Mouse (Mus musculus): ENCODE measurements around the gene Atp1b2.
A peak's percentile ranks its signal among the peaks of the same experiment; 100 is the strongest.

Atp1b2 gene

GRCm38 (mm10) chr11:69606832-69607231, 1.1 kb upstream of the Atp1b2 start:
- no peak for DNase-seq

DNA sequence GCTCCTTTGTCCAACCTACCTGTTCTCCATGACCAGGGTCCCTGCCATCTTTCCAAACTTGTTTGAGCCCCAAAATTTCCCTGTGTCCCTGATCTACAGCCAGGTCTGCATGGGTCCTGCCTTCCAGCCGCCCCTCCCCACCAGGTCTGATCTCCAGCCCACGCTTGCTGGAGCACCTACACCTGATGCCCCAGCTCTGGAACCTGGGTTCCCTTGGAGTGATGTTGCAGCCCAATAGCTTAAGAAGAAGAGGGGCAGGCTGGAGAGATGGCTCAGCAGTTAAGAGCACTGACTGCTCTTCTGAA, 701 bp upstream of the Atp1b2 start:
- DNase-seq, result no peak

- DNase-seq, result peak; percentile 68
Observed at GRCm38 (mm10) chr11:69604795-69605664, 712 bp downstream of the Atp1b2 start.

DNA sequence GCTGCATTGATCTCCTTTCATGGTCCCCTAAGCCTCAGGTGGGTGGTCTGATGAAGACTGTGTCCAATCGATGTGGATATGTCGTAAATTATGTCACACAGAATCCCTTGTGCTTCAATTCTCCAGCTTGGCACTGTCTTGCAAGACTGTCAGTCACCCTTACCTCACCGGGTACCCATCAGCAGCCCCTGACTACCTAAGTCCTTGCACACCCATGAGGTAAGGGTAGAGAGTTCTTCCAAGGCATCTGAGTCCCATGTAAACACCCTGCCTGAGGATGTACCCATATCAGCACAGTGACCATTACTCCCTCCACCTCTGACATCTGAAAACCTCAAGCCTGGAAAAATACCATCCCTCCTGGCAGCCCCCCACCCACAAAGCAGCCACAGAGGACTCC, 1.4 kb downstream of the Atp1b2 start:
- no peak for DNase-seq

- DNase-seq, result no peak
Observed at GRCm38 (mm10) chr11:69603516-69603915, 2.2 kb downstream of the Atp1b2 start.

DNA sequence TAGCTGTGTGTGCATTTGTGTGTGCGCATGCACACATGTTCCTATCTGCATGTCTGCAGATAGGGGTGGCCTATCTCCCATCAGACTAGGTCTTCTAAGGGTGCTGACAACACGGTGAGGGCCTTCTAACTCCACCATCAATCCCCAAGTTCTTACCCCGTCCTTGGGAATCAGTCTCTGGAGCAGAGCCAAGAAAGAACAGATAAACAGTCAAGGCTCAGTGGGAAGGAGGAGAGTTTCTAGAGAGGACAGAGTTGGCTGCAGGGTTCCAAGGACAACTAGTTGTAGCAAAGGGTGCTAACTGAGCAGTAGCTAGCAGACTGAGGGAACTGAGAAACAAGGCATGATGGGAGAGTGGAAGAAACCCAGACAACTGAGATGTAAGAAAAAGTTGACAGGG, 4.0 kb downstream of the Atp1b2 start:
- no peak for DNase-seq

DNA sequence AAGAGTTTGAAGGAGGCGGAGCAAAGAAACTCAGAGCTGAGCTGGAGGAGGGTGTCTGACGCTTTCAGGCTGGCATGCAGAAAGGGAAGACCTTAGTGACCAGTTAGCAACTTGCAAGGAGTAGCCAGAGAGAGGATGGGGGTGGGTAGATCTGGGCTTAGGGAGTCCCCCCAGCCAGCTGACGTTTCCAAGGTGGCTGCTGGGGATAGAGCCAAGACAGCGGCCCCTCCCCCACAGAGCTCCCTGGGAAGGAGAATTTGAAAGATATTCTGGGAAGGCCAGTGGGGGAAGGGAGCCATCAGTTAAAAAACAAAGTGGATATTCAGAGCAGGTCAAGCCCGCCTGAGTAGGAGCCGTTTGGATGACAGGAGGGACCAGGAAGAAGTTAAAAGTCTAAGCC, 5.6 kb downstream of the Atp1b2 start:
- peak; percentile 79 for DNase-seq

GRCm38 (mm10) chr11:69599436-69599835, 6.3 kb downstream of the Atp1b2 start:
- peak; percentile 48 for DNase-seq

DNA sequence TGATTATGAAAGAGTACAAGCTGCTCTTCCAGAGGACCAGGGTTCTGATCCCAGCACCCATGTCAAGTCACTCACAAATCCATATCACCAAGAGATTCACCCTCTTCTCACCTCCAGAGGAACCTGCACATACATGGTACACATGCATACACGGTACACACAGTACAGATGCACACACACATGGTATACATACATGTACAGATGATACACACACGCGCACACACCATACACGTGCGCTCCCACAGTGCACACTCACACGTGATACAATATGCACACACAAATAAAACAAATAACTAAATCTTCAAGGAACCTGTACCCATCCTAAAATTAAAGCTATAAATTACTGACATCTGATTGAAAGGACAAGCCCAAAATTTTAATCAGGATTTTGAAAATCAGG, 10.9 kb downstream of the Atp1b2 start:
- no peak for DNase-seq

GRCm38 (mm10) chr11:69592799-69593198, 12.9 kb downstream of the Atp1b2 start:
- no peak for DNase-seq

DNA sequence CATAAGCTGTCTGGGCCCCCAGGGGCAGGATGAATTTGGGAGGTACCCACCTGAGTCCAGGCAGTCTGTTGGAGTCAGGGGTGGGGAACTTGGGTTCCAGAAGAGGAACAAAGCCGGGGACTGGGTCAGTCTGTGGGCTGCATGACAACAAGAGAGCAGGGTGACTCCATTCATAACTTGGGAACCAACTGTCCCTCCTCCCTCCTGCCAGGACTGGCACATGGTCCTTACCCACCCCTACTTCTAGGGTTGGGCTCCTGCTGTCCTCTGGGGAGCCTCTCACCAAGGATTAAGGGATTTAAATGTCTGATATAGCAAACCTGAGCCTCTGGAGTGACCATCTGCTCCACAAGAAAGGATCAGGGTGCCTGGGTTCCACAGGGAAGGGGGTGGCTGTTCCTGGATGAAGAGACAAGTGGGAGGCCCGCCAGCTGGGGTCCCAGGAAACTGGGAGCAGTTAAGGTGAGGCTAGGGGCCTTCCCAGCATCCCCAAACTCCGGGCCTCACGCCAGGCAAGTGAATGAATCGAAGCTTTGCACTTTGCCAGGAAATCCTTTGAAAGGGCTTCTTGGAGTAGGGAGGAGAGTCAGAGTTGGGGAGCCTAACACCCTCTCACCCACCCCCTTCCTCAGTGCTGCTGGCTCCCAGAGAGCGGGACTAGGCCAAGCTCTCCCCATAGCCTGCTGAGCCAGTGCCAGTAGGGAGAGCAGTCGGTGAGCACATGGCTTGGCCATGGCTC, 13.7 kb downstream of the Atp1b2 start:
- DNase-seq, result no peak

DNA sequence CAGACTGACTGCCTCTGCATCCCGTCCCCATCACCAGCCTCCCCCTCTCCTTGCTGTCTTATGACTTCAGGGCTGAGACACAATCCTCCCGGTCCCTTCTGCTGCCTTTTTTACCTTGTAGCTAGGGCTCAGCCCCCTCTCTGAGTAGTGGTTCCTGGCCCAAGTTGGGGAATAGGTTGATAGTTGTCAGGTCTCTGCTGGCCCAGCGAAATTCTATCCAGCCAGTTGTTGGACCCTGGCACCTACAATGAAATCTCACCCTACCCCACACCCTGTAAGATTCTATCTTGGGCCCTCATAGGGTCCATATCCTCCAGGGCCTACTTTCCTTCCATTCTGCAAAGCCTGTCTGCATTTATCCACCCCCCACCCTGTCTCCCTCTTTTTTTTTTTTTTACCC, 14.3 kb downstream of the Atp1b2 start:
- DNase-seq, result no peak

- peak; percentile 67 for DNase-seq
Observed at GRCm38 (mm10) chr11:69590622-69591021, 15.1 kb downstream of the Atp1b2 start.

GRCm38 (mm10) chr11:69589207-69589834, 16.4 kb downstream of the Atp1b2 start:
- DNase-seq, result peak; percentile 64

DNA sequence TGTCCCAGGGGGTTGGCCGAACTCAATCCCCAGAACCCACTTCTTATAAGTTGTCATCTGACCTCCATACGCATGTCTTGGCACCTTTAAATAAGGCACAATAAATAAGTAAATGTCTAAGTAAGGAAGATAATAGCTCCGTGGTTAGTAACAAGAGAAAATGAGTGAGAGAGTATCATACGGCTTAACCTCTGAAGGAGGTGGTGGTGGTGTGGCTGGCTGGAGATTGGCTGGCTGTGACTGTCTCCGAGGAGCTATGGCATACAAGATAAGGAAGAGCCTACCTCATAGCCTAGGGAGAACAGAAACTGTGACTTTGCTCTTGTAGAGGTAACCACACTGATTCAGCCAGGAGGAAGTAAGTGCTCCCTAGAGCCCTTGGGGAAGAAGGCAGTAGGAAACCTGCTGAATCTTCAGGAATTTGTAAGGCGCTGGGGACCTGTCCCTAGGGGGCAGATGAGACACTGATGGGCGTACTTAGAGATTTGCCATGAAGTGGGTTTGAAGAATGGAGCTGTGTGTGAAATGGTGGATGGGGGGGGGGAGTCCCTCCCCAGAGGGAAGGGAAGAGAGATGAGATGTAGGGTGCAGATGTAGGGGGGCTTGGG, 19.9 kb downstream of the Atp1b2 start:
- peak; percentile 84 for DNase-seq

GRCm38 (mm10) chr11:69584937-69585336, 20.8 kb downstream of the Atp1b2 start:
- peak; percentile 77 for DNase-seq

- no peak for DNase-seq
Observed at GRCm38 (mm10) chr11:69584008-69584407, 21.7 kb downstream of the Atp1b2 start.

GRCm38 (mm10) chr11:69582230-69582805, 23.4 kb downstream of the Atp1b2 start:
- DNase-seq, result no peak

DNA sequence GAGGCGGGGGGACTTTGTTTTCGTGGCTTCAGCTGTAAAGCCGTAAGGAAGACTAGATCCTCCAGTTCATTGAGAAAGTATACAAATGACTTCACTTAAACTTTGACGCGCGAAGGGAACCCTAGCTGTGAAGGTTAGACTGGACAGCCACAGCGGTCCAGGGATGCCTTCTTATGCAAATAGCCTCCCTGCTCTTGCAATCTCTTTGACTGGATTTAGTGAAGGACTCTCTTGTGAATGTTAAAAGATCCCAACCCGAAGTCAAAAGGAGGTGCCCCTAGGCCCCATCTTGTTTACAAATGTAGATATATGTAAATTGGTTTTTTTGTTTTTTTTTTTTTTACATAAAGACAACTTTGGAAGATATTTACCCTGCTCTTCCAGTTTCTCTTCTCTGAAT, 23.9 kb downstream of the Atp1b2 start:
- peak; percentile 40 for DNase-seq

DNA sequence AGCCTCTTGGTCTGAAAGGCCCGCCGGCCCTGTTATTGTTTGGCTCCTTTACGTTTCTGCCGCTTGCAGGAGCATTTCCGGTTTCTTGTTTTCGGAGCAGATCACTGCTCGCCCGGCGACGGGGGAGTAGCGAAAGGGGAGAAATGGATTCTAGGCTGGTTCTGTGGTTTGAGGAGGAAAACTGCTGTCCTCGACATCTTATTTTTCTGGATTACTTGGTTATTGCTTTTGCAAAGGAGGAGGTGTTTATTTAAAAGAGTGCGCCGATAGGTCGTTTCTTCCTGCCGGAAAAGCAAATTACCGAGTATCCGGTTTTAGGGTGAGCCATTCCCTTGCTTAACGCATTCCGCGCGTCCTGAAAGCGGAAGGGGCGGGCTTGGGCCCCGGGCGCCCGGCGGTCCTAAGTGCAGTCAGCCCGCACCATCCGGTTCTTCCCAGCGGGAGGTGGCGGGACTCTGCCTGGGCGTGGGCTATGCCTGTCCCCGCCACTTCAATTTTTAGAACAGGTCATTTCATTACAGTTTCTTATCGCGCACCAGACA, 24.5 kb downstream of the Atp1b2 start:
- DNase-seq, result peak; percentile 95

DNA sequence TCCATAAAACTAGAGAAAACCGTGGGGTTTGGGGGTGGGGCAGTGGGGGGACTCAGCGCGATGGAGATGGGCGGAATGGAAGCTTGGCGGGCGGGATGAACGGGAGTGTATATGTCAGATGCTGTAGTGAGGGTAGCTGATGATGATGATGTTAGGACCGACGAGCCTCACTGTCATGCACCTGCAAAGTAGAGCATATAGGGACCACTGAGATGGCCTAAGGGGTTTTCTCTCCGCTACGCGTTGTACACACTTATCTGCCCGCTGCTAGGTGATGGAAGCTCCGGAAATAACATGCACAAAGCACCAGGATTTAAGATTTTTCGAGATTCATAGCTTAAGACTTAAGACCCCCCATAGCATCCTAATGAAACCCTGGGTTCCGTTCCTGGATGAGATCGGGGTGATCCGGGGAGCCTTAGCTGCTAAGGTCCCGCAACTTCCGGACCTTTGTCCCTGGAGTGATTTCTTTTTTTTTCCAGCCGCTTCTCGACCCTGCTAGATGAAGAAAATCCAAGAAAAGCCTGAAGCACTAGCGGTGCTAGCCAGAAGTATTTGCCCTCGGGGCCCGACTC, 25.1 kb downstream of the Atp1b2 start:
- DNase-seq, result no peak

GRCm38 (mm10) chr11:69580091-69580514, 25.6 kb downstream of the Atp1b2 start, which contains the start of the genes Wrap53 and Trp53:
Gene Wrap53, minus strand, starts transcription at chr11:69580255.
Gene Trp53, plus strand, starts transcription at chr11:69580359.
- DNase-seq, result peak; percentile 92
